Mouse (Mus musculus): ENCODE measurements around the gene Cacna1a.

GRCm38 (mm10) chr8:84474456-84474855, 86.2 kb downstream of the Cacna1a start:
- TF ChIP-seq POLR2A (IDR thresholded peaks at IDR 0.05; ENCODE audit: extremely low read depth, insufficient read depth, low read length), result no peak
- TF ChIP-seq CTCF (IDR thresholded peaks at IDR 0.05; ENCODE audit: extremely low read depth, insufficient read depth, low read length), result 0 out of 2 replicates have a peak, but pooled peaks have one; percentile 22

Measured in cortical plate, adult 2 months (tissue).